Mouse (Mus musculus) spleen, adult 2 months (tissue): ENCODE measurements at regions not wholly inside any gene's neighbourhood (a gene's known extent, or its start where the extent isn't known, plus 50 kb on each side); places are given as distances from the start of the nearest gene placed in this dataset.

ENCODE experiments used
- DNase-seq, 2 experiments: peaks; one replicate each; pipeline versions ENCODE4 v3.0.0 to v3.0.0-alpha.2; 2012 to 2021; ENCODE audit warnings: low spot score in 2 of 2, low read depth in 1 of 2
- H3K27ac ChIP-seq: fragments of 200-500 bp; 2 replicates; pipeline ENCODE4 v1.5.1; 2012; ENCODE audit warnings: low read length, inconsistent platforms; ENCODE audit not compliant: insufficient read depth
- H3K27me3 ChIP-seq: fragments of 200-500 bp; 2 replicates; pipeline ENCODE4 v1.6.1; 2012; ENCODE audit warnings: mild to moderate bottlenecking, moderate library complexity, low read length, inconsistent platforms; ENCODE audit not compliant: control insufficient read depth, insufficient read depth
- H3K36me3 ChIP-seq: fragments of 200-500 bp; 2 replicates; pipeline ENCODE4 v1.6.1; 2012; ENCODE audit warnings: mild to moderate bottlenecking, low read length, inconsistent platforms; ENCODE audit not compliant: control insufficient read depth, insufficient read depth
- H3K4me1 ChIP-seq: fragments of 200-500 bp; 2 replicates; pipeline ENCODE4 v1.6.1; 2011; ENCODE audit warnings: inconsistent platforms; ENCODE audit not compliant: control insufficient read depth, insufficient read depth, insufficient read length
- H3K4me3 ChIP-seq: fragments of 200-500 bp; 2 replicates; pipeline ENCODE4 v1.5.1; 2011; ENCODE audit warnings: mild to moderate bottlenecking, inconsistent platforms; ENCODE audit not compliant: insufficient read depth, insufficient read length; ENCODE audit errors: extremely low read depth
- CTCF ChIP-seq: fragments of 200-500 bp; IDR thresholded peaks from 2 replicates; pipeline ENCODE4 v1.5.1; 2011; ENCODE audit warnings: mild to moderate bottlenecking, inconsistent platforms; ENCODE audit not compliant: insufficient read depth, insufficient read length, insufficient replicate concordance; ENCODE audit errors: extremely low read depth
- POLR2A ChIP-seq: fragments of 200-500 bp; IDR thresholded peaks from 2 replicates; pipeline ENCODE4 v1.6.1; 2011; ENCODE audit warnings: low read depth, low read length, inconsistent platforms
- WGBS: fragments of 180-500 bp; shearing (Covaris S2); methylation state at CpG from one replicate; pipeline ENCODE4 v1.1.7; 2018; 5-methylcytosine and 5-hydroxymethylcytosine counted together

GRCm38 (mm10) chr17:45966736-45967135 is 65.4 kb downstream of the Vegfa start:
- no peak for DNase-seq
- no peaks in the 10 kb centered on the region for H3K4me1 ChIP-seq
- H3K27ac ChIP-seq: no peak overlapping the region
- TF ChIP-seq CTCF: no peak
- TF ChIP-seq POLR2A: no peak
- WGBS: 90% methylated on average over 4 of the region's 4 CpGs
- no peaks in the 10 kb centered on the region for H3K36me3 ChIP-seq
- no peaks in the 10 kb centered on the region for H3K27me3 ChIP-seq
- H3K4me3 ChIP-seq: no peak overlapping the region

GRCm38 (mm10) chr17:45964031-45964430 is 68.1 kb downstream of the Vegfa start:
- Histone ChIP-seq H3K4me3 (no peak overlapping the region), H3K27me3 (no peaks in the 10 kb centered on the region), H3K27ac (no peak overlapping the region), H3K36me3 (no peaks in the 10 kb centered on the region), H3K4me1 (no peaks in the 10 kb centered on the region)
- no peak for DNase-seq
- TF ChIP-seq POLR2A (no peak), CTCF (no peak)

- Histone ChIP-seq H3K4me1 (no peaks in the 10 kb centered on the region), H3K36me3 (no peaks in the 10 kb centered on the region), H3K27ac (no peak overlapping the region), H3K27me3 (no peaks in the 10 kb centered on the region), H3K4me3 (no peak overlapping the region)
- WGBS: 86% methylated on average over 3 of the region's 3 CpGs
- no peak for DNase-seq
- no peak for TF ChIP-seq POLR2A
- TF ChIP-seq CTCF: no peak
These were observed 68.8 kb downstream of the Vegfa start for GRCm38 (mm10) chr17:45963332-45963731.

DNA sequence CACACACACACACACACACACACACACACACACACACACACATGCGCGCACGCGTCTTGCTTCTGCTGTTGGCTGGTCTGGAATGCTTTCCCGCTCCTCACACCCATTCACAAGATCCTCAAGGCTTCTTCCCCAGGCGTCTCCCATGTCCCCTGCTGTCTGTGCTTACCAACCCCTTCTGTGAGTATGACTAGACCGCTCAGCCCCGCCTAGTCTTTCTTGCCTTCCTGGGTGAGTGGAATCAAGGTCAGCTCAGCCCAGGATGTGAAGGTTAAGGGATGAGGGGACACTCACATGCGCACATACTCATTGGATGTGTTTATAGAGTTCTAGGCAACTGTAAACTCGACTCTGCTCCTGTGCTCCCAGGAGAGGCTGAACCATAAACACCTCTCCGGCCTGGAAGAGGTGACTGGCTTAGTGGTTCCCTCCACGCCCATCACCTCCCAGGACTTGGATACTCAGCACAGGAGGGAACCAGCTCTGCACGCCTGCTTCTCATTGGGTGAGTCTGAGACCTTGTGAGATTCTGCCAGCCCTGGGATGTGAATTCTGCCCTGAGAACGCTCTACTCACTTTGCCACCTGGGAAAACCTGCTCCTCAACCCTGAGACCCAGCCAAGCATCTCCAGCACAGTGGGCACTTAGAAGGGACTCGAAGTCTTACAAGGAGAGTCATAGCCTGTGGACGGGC is 70.4 kb downstream of the Vegfa start:
- Histone ChIP-seq H3K27ac (no peak overlapping the region), H3K4me1 (no peaks in the 10 kb centered on the region), H3K27me3 (no peaks in the 10 kb centered on the region), H3K36me3 (no peaks in the 10 kb centered on the region), H3K4me3 (no peak overlapping the region)
- TF ChIP-seq CTCF (no peak), POLR2A (no peak)
- DNase-seq: no peak
- WGBS: 89% methylated on average over 16 of the region's 16 CpGs

- 49% methylated on average over 7 of the region's 7 CpGs for WGBS
- no peaks in the 10 kb centered on the region for H3K36me3 ChIP-seq
- no peaks in the 10 kb centered on the region for H3K4me1 ChIP-seq
- no peak overlapping the region for H3K27ac ChIP-seq
- no peak for DNase-seq
- H3K4me3 ChIP-seq: no peak overlapping the region
- no peak for TF ChIP-seq CTCF
- no peak for TF ChIP-seq POLR2A
- no peaks in the 10 kb centered on the region for H3K27me3 ChIP-seq
These were observed 73.9 kb downstream of the Vegfa start for GRCm38 (mm10) chr17:45958094-45958881.

- Histone ChIP-seq H3K4me1 (no peaks in the 10 kb centered on the region), H3K27me3 (no peaks in the 10 kb centered on the region), H3K4me3 (no peak overlapping the region), H3K36me3 (no peaks in the 10 kb centered on the region), H3K27ac (no peak overlapping the region)
- 68% methylated on average over 10 of the region's 10 CpGs for WGBS
- TF ChIP-seq CTCF (no peak), POLR2A (no peak)
- DNase-seq: no peak
These were observed 76.7 kb downstream of the Vegfa start for GRCm38 (mm10) chr17:45955481-45955880.

- WGBS: 91% methylated on average over 7 of the region's 7 CpGs
- no peaks in the 10 kb centered on the region for H3K4me1 ChIP-seq
- TF ChIP-seq POLR2A: no peak
- TF ChIP-seq CTCF: no peak
- H3K27ac ChIP-seq: no peak overlapping the region
- no peaks in the 10 kb centered on the region for H3K36me3 ChIP-seq
- no peak overlapping the region for H3K4me3 ChIP-seq
- no peaks in the 10 kb centered on the region for H3K27me3 ChIP-seq
- no peak for DNase-seq
These were observed 77.3 kb downstream of the Vegfa start for GRCm38 (mm10) chr17:45954824-45955223.
